Mouse (Mus musculus) E14TG2a.4 (cell line): ENCODE results near the gene Nfat5.
A peak's percentile ranks its signal among the peaks of the same experiment; 100 is the strongest.

ENCODE experiments used
- H3K27me3 ChIP-seq: 2 replicates; pipeline ENCODE4 v1.6.1; 2014; ENCODE audit warnings: low read length, control low read depth; ENCODE audit not compliant: insufficient read depth
- H3K36me3 ChIP-seq: 2 replicates; pipeline ENCODE4 v1.6.1; 2014; ENCODE audit warnings: low read length, control low read depth; ENCODE audit not compliant: insufficient read depth
- H3K4me1 ChIP-seq: replicated peaks from 2 replicates; pipeline ENCODE4 v1.6.1; 2014; ENCODE audit warnings: low read depth, low read length, control low read depth
- H3K4me3 ChIP-seq: replicated peaks from 2 replicates; pipeline ENCODE4 v1.5.1; 2014; ENCODE audit warnings: mild to moderate bottlenecking, low read length
- H3K9me3 ChIP-seq: 2 replicates; pipeline ENCODE4 v1.6.1; 2014; ENCODE audit warnings: low read length, control low read depth
- CTCF ChIP-seq: conservative IDR thresholded peaks from 2 replicates; pipeline ENCODE4 v1.5.1; 2014; ENCODE audit warnings: low read length
- NANOG ChIP-seq: IDR thresholded peaks from 2 replicates; pipeline ENCODE4 v1.6.1; 2014; ENCODE audit warnings: borderline replicate concordance, low read length, mixed read lengths
- POU5F1 ChIP-seq: IDR thresholded peaks from 2 replicates; pipeline ENCODE4 v1.6.1; 2014; ENCODE audit warnings: low read length, borderline replicate concordance

Nfat5 gene

DNA sequence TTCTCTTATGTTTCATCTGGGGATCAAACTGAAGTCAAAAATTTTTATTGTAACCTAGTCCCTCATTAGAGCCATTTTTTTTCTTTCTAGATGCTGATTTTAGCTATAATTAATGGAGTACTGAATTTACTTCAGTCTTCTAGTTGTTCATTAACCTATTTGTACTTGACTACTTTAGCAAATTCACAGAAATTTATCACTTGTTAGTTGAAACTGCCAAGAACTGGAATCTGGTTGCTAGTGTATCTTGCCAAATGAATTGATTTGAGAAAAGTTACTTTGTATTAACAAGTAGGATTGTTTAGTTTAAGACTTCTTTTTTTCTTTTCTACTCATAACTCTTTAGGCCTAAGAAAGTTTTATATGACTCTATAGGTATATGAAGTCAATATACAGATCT lies 18.6 kb downstream of the Nfat5 start:
- Histone ChIP-seq H3K4me1 (no peaks in the 10 kb centered on the region), H3K4me3 (no peak overlapping the region), H3K27me3 (no peaks in the 10 kb centered on the region), H3K36me3 (no peaks in the 10 kb centered on the region), H3K9me3 (no peaks in the 10 kb centered on the region)
- TF ChIP-seq POU5F1 = no peak
- no peak for TF ChIP-seq CTCF
- no peak for TF ChIP-seq NANOG

DNA sequence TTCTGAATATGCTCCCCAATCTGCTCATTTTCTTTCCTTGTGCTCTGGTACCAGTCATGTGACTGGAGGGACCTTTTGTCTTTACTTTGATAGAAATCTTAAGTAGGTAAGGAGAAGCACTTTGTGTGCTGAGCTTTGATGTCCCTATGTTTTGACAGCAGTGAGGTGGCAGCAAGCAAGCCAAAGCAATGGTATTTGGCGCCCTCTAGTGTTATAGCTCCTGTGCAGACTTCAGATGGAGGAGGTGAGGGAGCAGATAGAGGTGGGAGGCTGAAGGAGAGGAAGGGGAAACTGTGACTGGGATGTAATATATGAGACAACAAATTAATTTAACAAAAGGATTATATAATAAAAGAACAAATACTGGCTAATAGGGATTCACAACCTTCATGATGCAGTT lies 30.9 kb downstream of the Nfat5 start:
- Histone ChIP-seq H3K9me3 (no peaks in the 10 kb centered on the region), H3K27me3 (no peaks in the 10 kb centered on the region), H3K4me1 (no peaks in the 10 kb centered on the region), H3K36me3 (no peaks in the 10 kb centered on the region), H3K4me3 (no peak overlapping the region)
- TF ChIP-seq NANOG = no peak
- peak; percentile 74 for TF ChIP-seq CTCF
- no peak for TF ChIP-seq POU5F1

DNA sequence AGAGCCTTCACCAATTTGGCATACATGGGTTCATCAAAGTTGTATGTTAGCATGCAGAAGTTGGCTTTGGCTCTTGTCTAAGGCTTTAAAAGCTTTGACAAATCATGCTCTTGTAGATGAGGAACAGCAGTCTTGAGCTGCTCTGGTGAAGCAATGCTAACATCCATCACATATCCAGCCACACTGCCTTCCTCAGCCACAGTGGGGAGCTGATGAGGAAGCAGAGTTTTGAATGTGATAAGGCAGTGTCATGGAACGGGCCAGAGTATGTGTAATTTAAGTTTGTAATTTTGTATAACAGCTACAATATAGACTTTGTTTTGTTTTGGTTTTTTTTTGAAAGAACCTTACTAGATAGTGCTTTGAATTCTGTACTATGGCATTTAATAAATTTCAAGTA lies 36.3 kb downstream of the Nfat5 start:
- TF ChIP-seq CTCF = no peak
- TF ChIP-seq NANOG = no peak
- no peak for TF ChIP-seq POU5F1
- no peaks in the 10 kb centered on the region for H3K4me1 ChIP-seq
- no peaks in the 10 kb centered on the region for H3K36me3 ChIP-seq
- no peaks in the 10 kb centered on the region for H3K9me3 ChIP-seq
- H3K27me3 ChIP-seq = no peaks in the 10 kb centered on the region
- no peak overlapping the region for H3K4me3 ChIP-seq

DNA sequence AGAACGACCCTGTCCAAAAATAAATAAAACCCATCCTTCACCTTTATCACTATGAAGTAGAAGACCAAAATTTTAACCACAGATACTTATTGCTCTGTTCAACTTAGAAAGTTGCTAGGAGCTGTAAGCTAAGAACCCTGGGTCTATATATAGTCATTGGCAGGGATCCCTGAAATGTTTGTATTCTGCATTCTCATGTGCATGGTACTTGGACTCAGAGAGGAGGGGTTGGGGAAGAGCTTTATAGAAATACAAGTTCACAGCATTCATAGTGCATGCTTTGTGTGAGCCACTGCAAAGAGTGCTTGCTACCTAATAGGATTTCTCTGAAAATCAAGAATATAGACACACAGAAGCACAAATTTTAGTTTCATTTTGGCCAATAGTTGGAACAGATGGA lies 43.2 kb downstream of the Nfat5 start:
- Histone ChIP-seq H3K9me3 (no peaks in the 10 kb centered on the region), H3K4me1 (no peaks in the 10 kb centered on the region), H3K36me3 (peaks cover 7% of the 10 kb centered on the region), H3K4me3 (no peak overlapping the region), H3K27me3 (no peaks in the 10 kb centered on the region)
- no peak for TF ChIP-seq NANOG
- no peak for TF ChIP-seq POU5F1
- no peak for TF ChIP-seq CTCF

DNA sequence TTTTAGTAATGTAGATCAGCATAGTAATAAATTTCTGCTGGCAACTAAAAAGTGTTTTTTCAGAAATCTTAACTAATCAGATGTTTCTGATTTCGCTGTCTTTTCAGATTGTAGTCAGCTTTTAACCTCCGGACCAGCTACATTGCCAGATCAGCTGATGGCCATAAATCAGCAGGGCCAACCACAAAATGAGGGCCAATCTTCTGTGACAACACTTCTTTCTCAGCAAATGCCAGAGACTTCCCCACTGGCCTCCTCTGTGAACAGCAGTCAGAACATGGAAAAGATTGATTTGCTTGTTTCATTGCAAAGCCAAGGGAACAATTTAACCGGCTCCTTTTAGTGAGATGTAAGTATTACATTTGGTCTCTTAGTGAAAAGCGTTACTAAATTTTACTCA lies 77.0 kb downstream of the Nfat5 start:
- Histone ChIP-seq H3K36me3 (peaks cover 70% of the 10 kb centered on the region), H3K4me3 (no peak overlapping the region), H3K9me3 (no peaks in the 10 kb centered on the region), H3K27me3 (no peaks in the 10 kb centered on the region), H3K4me1 (no peaks in the 10 kb centered on the region)
- TF ChIP-seq POU5F1 (no peak), CTCF (no peak), NANOG (no peak)

DNA sequence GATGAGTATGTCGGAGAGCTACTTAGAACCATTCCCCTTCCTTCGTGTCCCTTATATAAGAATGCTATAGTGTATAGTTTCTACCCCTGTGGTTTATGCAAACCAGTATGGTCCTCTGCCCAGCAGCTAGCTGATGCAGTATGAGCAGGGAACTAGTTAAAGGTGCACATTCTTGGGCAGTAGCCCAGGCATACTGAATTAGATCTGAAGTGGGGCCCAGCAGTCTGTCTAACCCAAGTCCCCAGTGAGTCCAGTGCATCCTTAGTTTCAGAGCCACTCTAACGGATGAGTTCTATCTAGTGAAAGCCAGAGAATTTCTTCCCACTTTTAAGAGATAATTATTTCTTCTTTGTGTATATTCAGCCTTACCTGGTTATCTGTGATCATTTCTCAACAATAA lies 84.1 kb downstream of the Nfat5 start:
- no peaks in the 10 kb centered on the region for H3K27me3 ChIP-seq
- TF ChIP-seq CTCF = no peak
- TF ChIP-seq NANOG = no peak
- TF ChIP-seq POU5F1 = no peak

DNA sequence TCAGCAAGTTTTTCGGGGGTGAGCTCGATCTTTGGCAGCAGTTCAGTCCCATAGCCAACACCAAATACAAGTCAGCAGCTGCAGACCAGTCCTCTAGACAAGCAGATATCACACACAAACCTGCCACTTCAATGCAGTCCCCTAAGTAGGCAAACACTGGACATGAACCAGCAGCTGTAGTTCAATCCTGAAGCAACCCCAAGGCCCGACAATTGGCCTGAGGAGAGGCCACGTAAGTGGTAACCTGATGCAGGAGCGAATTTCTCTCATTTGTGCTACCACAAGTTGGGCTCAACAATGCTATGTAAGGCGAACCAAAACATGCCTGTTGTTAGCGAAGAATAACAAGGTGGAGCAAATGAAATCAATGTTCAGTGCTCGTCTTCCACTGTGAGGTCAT lies 87.5 kb downstream of the Nfat5 start:
- Histone ChIP-seq H3K4me1 (0 out of 2 replicates have a peak, but pooled peaks cover 3% of the 10 kb centered on the region), H3K4me3 (no peak overlapping the region), H3K27me3 (peaks cover 3% of the 10 kb centered on the region; the same call in 1 of the 2 replicates), H3K9me3 (no peaks in the 10 kb centered on the region), H3K36me3 (peaks cover 14% of the 10 kb centered on the region)
- no peak for TF ChIP-seq NANOG
- no peak for TF ChIP-seq POU5F1
- no peak for TF ChIP-seq CTCF

More for the DNA sequence above, 84.1 kb downstream of the Nfat5 start:
- Histone ChIP-seq H3K36me3 (peaks cover 18% of the 10 kb centered on the region), H3K9me3 (no peaks in the 10 kb centered on the region), H3K4me1 (no peaks in the 10 kb centered on the region), H3K4me3 (no peak overlapping the region)

DNA sequence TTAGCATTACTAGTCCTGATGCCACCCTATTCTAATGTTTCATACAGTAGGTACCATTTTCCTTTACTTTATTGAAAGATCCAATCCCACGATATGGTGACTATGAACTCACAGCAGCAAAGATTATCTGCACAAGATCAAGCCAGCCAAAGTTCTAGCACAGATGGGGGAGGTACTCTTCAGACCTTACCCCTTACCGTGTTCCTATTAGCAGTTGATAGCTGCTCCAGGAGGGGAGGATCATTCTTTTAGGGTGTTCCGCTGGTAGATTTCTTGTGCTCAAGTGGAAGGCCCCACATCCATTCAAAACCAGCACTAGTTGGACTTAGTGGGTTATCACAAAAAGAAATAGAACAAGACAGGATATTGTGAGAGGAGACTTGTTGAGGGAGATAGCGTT lies 88.4 kb downstream of the Nfat5 start:
- no peak for TF ChIP-seq POU5F1
- TF ChIP-seq CTCF = no peak
- TF ChIP-seq NANOG = no peak

DNA sequence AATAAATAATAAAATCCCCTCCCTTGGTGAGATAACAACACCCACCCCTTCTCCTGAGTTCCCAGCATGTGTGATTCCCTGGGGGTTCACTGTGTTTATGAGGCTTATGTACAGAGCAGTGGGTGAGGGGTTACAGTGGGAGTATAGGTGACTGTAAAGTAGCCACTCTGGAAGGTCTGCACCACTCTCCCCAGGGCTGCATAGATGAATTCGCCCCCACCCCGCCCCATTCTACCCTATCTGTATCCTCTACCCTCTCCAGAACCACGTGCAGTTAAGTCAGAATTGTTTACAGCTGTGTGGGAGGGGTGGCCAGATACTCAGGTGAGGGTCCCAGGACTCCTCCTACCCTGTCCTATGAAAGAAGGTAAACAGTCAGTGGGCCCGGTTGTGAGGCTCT lies 89.6 kb downstream of the Nfat5 start:
- Histone ChIP-seq H3K27me3 (peaks cover 3% of the 10 kb centered on the region; the same call in 1 of the 2 replicates), H3K9me3 (no peaks in the 10 kb centered on the region), H3K36me3 (peaks cover 12% of the 10 kb centered on the region), H3K4me1 (peaks cover 3% of the 10 kb centered on the region; the same call in 1 of the 2 replicates), H3K4me3 (no peak overlapping the region)
- TF ChIP-seq NANOG (no peak), POU5F1 (no peak), CTCF (no peak)

More for the DNA sequence above, 88.4 kb downstream of the Nfat5 start:
- Histone ChIP-seq H3K4me1 (0 out of 2 replicates have a peak, but pooled peaks cover 3% of the 10 kb centered on the region), H3K36me3 (peaks cover 14% of the 10 kb centered on the region), H3K4me3 (no peak overlapping the region), H3K9me3 (no peaks in the 10 kb centered on the region), H3K27me3 (peaks cover 3% of the 10 kb centered on the region; the same call in 1 of the 2 replicates)
